Mouse (Mus musculus) gastrocnemius, postnatal 14 days (tissue): ENCODE results near the gene Cubn. TPM values are rescaled to one million over a fixed set of nuclear protein-coding genes. Genes with fewer than 3 reads are reported as not detected.
A peak's percentile ranks its signal among the peaks of the same experiment; 100 is the strongest.

Experiments used
- DNase-seq: peaks from one replicate; pipeline ENCODE4 v3.0.0; 2021; ENCODE audit warnings: mixed read lengths
- intact Hi-C: fragments of 180-260 bp; cut with DNase I; formaldehyde crosslinking; loops from one replicate; pipeline ENCODE4 v1.15.1; 2025; ENCODE audit warnings: low total_unique reads
- total RNA-seq, 2 experiments: library from RNA; stranded (reverse); gene quantifications; 2 replicates each; pipeline ENCODE4 v1.2.3; 2021

Gene Cubn
- total RNA-seq, 2 experiments from 2014 or later = 0.04 to 0.14 TPM

- intact Hi-C loops = no loop called here
Measured at GRCm38 (mm10) chr2:13413520-13414178, 78.0 kb downstream of the Cubn start.

GRCm38 (mm10) chr2:13410660-13411059, 81.0 kb downstream of the Cubn start:
- intact Hi-C loops = no loop called here
- no peak for DNase-seq

More at GRCm38 (mm10) chr2:13413520-13414178, 78.0 kb downstream of the Cubn start:
- no peak for DNase-seq

GRCm38 (mm10) chr2:13409767-13410519, 81.7 kb downstream of the Cubn start:
- intact Hi-C loops = no loop called here
- DNase-seq = no peak

GRCm38 (mm10) chr2:13408333-13408732, 83.3 kb downstream of the Cubn start:
- intact Hi-C loops = no loop called here
- no peak for DNase-seq

- intact Hi-C loops = no loop called here
- DNase-seq = no peak
Measured at GRCm38 (mm10) chr2:13407698-13408097, 83.9 kb downstream of the Cubn start.

GRCm38 (mm10) chr2:13407272-13407671, 84.3 kb downstream of the Cubn start:
- intact Hi-C loops = no loop called here
- no peak for DNase-seq

GRCm38 (mm10) chr2:13404986-13405678, 86.5 kb downstream of the Cubn start:
- no peak for DNase-seq
- intact Hi-C loops = no loop called here

- DNase-seq = peak; percentile 27
Measured at GRCm38 (mm10) chr2:13400831-13401230, 90.8 kb downstream of the Cubn start.

GRCm38 (mm10) chr2:13399480-13400072, 92.0 kb downstream of the Cubn start:
- no peak for DNase-seq
- intact Hi-C loops = no loop called here

More at GRCm38 (mm10) chr2:13400831-13401230, 90.8 kb downstream of the Cubn start:
- intact Hi-C loops = no loop called here

GRCm38 (mm10) chr2:13398955-13399354, 92.7 kb downstream of the Cubn start:
- DNase-seq = peak; percentile 38
- intact Hi-C loops = no loop called here

- DNase-seq = no peak
- intact Hi-C loops = no loop called here
Measured at GRCm38 (mm10) chr2:13398551-13398950, 93.1 kb downstream of the Cubn start.

- no peak for DNase-seq
- intact Hi-C loops = no loop called here
Measured at GRCm38 (mm10) chr2:13396124-13396540, 95.5 kb downstream of the Cubn start.

- DNase-seq = no peak
- intact Hi-C loops = no loop called here
Measured at GRCm38 (mm10) chr2:13391018-13391417, 100.6 kb downstream of the Cubn start.

GRCm38 (mm10) chr2:13386631-13387030, 105.0 kb downstream of the Cubn start:
- DNase-seq = no peak
- intact Hi-C loops = no loop called here

GRCm38 (mm10) chr2:13385542-13386345, 105.9 kb downstream of the Cubn start:
- no peak for DNase-seq
- intact Hi-C loops = no loop called here

- peak; percentile 19 for DNase-seq
- intact Hi-C loops = no loop called here
Measured at GRCm38 (mm10) chr2:13384775-13385541, 106.7 kb downstream of the Cubn start.

- DNase-seq = no peak
- intact Hi-C loops = no loop called here
Measured at GRCm38 (mm10) chr2:13376166-13376565, 115.4 kb downstream of the Cubn start.

GRCm38 (mm10) chr2:13373291-13373690, 118.3 kb downstream of the Cubn start:
- DNase-seq = no peak
- intact Hi-C loops = no loop called here

GRCm38 (mm10) chr2:13372825-13373224, 118.8 kb downstream of the Cubn start:
- intact Hi-C loops = no loop called here
- DNase-seq = no peak
